ENCODE assay signal across 23 mouse cellular contexts in genomic region chr13:91792035-91792434, GRCm38 (mm10). TPM values are rescaled to one million over a fixed set of nuclear protein-coding genes. Genes with fewer than 3 reads are reported as not detected.
DNase-seq lines count a peak whose midpoint lies in the region; ATAC-seq and TF ChIP-seq lines count a peak whose summit lies in the region.
"Had no signal": no experiment of that assay in that cellular context is flagged by ENCODE, and none has a peak within 500 bp of the region (broad histone marks: within the 10 kb centered on the region; RNA-seq: fewer than 3 reads in every experiment).

No protein-coding gene starts in this region.

- no peaks in the 10 kb centered on the region for H3K27me3 ChIP-seq in lung, embryonic 15.5 days
- peaks cover 5% of the 10 kb centered on the region for H3K27me3 ChIP-seq in megakaryocyte, embryonic 14.5 days (replicated peaks)
- no peaks in the 10 kb centered on the region for H3K27me3 ChIP-seq in liver, postnatal 0 days (ENCODE audit: insufficient read depth, low read length)
- H3K27me3 ChIP-seq: CH12.LX; embryonic facial prominence, embryonic 13.5 days; forebrain, embryonic 13.5 days; heart, embryonic 13.5 days; hindbrain, embryonic 12.5 days; Patski had no signal

- H3K36me3 ChIP-seq in lung, embryonic 15.5 days = peaks cover 10% of the 10 kb centered on the region
- peaks cover 37% of the 10 kb centered on the region for H3K36me3 ChIP-seq in megakaryocyte, embryonic 14.5 days (replicated peaks; ENCODE audit: low read length)
- H3K36me3 ChIP-seq in liver, postnatal 0 days (replicated peaks; ENCODE audit: insufficient read depth, low read length) = 0 out of 2 replicates have a peak, but pooled peaks cover 15% of the 10 kb centered on the region

- no peak overlapping the region for H3K4me2 ChIP-seq in lung, embryonic 15.5 days
- H3K4me2 ChIP-seq in liver, postnatal 0 days (ENCODE audit: low read depth, low read length) = no peak overlapping the region
- H3K4me2 ChIP-seq: embryonic facial prominence, embryonic 13.5 days; forebrain, embryonic 13.5 days; heart, embryonic 13.5 days; hindbrain, embryonic 12.5 days had no signal

- H3K27ac ChIP-seq in lung, embryonic 15.5 days = no peak overlapping the region
- no peak overlapping the region for H3K27ac ChIP-seq in liver, postnatal 0 days (ENCODE audit: low read depth)
- H3K27ac ChIP-seq: embryonic facial prominence, embryonic 13.5 days; forebrain, embryonic 13.5 days; gastrocnemius, adult 2 months; heart, embryonic 13.5 days; hindbrain, embryonic 12.5 days had no signal

- intact Hi-C loops in heart, postnatal 25 days (cut with DNase I) = no loop called here

- no peak overlapping the region for H3K9ac ChIP-seq in lung, embryonic 15.5 days
- no peak overlapping the region for H3K9ac ChIP-seq in liver, postnatal 0 days (replicated peaks)
- H3K9ac ChIP-seq: embryonic facial prominence, embryonic 13.5 days; forebrain, embryonic 13.5 days; heart, embryonic 13.5 days; hindbrain, embryonic 12.5 days had no signal

- no peak overlapping the region for H3K4me3 ChIP-seq in lung, embryonic 15.5 days
- peak overlapping the region; percentile 14 for H3K4me3 ChIP-seq in megakaryocyte, embryonic 14.5 days (replicated peaks)
- no peak overlapping the region for H3K4me3 ChIP-seq in liver, postnatal 0 days (ENCODE audit: low read depth, low read length)
- H3K4me3 ChIP-seq: embryonic facial prominence, embryonic 13.5 days; forebrain, embryonic 13.5 days; gastrocnemius, adult 2 months; heart, embryonic 13.5 days; hindbrain, embryonic 12.5 days had no signal

- H3K9me3 ChIP-seq in lung, embryonic 15.5 days = no peaks in the 10 kb centered on the region
- 0 out of 2 replicates have a peak, but pooled peaks cover 2% of the 10 kb centered on the region for H3K9me3 ChIP-seq in megakaryocyte, embryonic 14.5 days
- no peaks in the 10 kb centered on the region for H3K9me3 ChIP-seq in liver, postnatal 0 days (ENCODE audit: low read length)
- H3K9me3 ChIP-seq: embryonic facial prominence, embryonic 13.5 days; forebrain, embryonic 13.5 days; heart, embryonic 13.5 days; hindbrain, embryonic 12.5 days had no signal

- peak; percentile 36 for DNase-seq in heart, adult 11 months
- no peak for DNase-seq in heart, postnatal 25 days (ENCODE audit: low spot score)
- DNase-seq in lung, postnatal 14 days = no peak
- DNase-seq in liver, postnatal 0 days = no peak
- DNase-seq: adrenal gland, postnatal 14 days; cerebellum, adult 11-12 months; cerebellum, adult 9-10 months; cerebellum, postnatal 25 days; gastrocnemius, adult 2 months; gastrocnemius, postnatal 25 days; heart, postnatal 4 days had no signal

- no peaks in the 10 kb centered on the region for H3K4me1 ChIP-seq in lung, embryonic 15.5 days
- H3K4me1 ChIP-seq in megakaryocyte, embryonic 14.5 days = peaks cover 7% of the 10 kb centered on the region
- H3K4me1 ChIP-seq in liver, postnatal 0 days (ENCODE audit: insufficient read depth) = no peaks in the 10 kb centered on the region
- H3K4me1 ChIP-seq: embryonic facial prominence, embryonic 13.5 days; forebrain, embryonic 13.5 days; heart, embryonic 13.5 days; hindbrain, embryonic 12.5 days had no signal

- no peak for TF ChIP-seq EP300 in liver, postnatal 0 days (IDR thresholded peaks at IDR 0.05; ENCODE audit: low read depth)

- peak; percentile 57; the same call in 1 of the 2 replicates for ATAC-seq in lung, embryonic 15.5 days (ENCODE audit: borderline replicate concordance, extremely low read depth, low FRiP score, low TSS enrichment)
- ATAC-seq in megakaryocyte, adult 5-6 weeks (ENCODE audit: poor library complexity, severe bottlenecking) = no peak
- no peak for ATAC-seq in liver, postnatal 0 days
- ATAC-seq: activated CD4-positive, CD25-positive, alpha-beta regulatory T cell, adult 4 months; forebrain, embryonic 13.5 days; Patski had no signal

- no peak for TF ChIP-seq CTCF in liver, postnatal 0 days (IDR thresholded peaks at IDR 0.05; ENCODE audit: low read depth)

- WGBS in lung, embryonic 15.5 days = 21% methylated on average over 1 of the region's 1 CpGs
- WGBS in liver, postnatal 0 days (ENCODE audit: insufficient replicate concordance) = 43% methylated on average over 1 of the region's 1 CpGs

RNA-seq across cellular contexts. Expression of gene Zcchc9, which starts 15.5 kb away (rescaled TPM):
- total RNA-seq in heart, postnatal 25 days (2021) = 10 to 100 TPM; 13.6 to 18.9 TPM
- polyA plus RNA-seq in lung, embryonic 15.5 days (2015; fragmentation: Nextera tagmentation; extraction: Ambion mirVana) = 33.2 and 33.6 TPM in 2 replicates
- polyA plus RNA-seq in megakaryocyte, embryonic 14.5 days (2012; ENCODE audit: insufficient read depth, low replicate concordance) = 1.4 TPM in 1 of 2 replicates, not detected in the other
- 39.6 and 45.3 TPM in 2 replicates for total RNA-seq in megakaryocyte, adult 5-6 weeks (2015)
- total RNA-seq in megakaryocyte, adult 5-6 weeks (2017) = 43.5 and 51.3 TPM in 2 replicates
- polyA plus RNA-seq in liver, postnatal 0 days (2015; fragmentation: Nextera tagmentation; extraction: Ambion mirVana) = 6.8 and 8.8 TPM in 2 replicates

RNA-seq across cellular contexts. Expression of gene Acot12, which starts 50.7 kb away (rescaled TPM):
- total RNA-seq in heart, postnatal 25 days (2021) = not detected
- polyA plus RNA-seq in lung, embryonic 15.5 days (2015; fragmentation: Nextera tagmentation; extraction: Ambion mirVana) = not detected in 2 replicates
- polyA plus RNA-seq in megakaryocyte, embryonic 14.5 days (2012; ENCODE audit: insufficient read depth, low replicate concordance) = not detected in 2 replicates
- not detected in 2 replicates for total RNA-seq in megakaryocyte, adult 5-6 weeks (2015)
- total RNA-seq in megakaryocyte, adult 5-6 weeks (2017) = not detected in 2 replicates
- polyA plus RNA-seq in liver, postnatal 0 days (2015; fragmentation: Nextera tagmentation; extraction: Ambion mirVana) = 30.0 TPM in 2 replicates
- total RNA-seq: gastrocnemius, adult 2 months; gastrocnemius, postnatal 25 days; granulocyte monocyte progenitor cell, adult 5-6 weeks; heart, postnatal 4 days had no signal
- polyA plus RNA-seq: activated CD4-positive, CD25-positive, alpha-beta regulatory T cell, adult 4 months; forebrain, embryonic 13.5 days; heart, embryonic 13.5 days; heart, postnatal 0 days; hindbrain, embryonic 12.5 days; Patski had no signal

Comparison
In these comparisons a context has a peak if more than half of its experiments do, and no peak if none do; other contexts are left out.
1. RNA of gene Acot12, which starts 50.7 kb away (polyA plus RNA-seq): 30.0 TPM in liver, postnatal 0 days; not detected in lung, embryonic 15.5 days and not detected in megakaryocyte, embryonic 14.5 days; every median in the first group is over 10 times any median in the second.